In genomic region chr7:27928818-27929695, GRCm38 (mm10) we compare ENCODE assay signal across 7 mouse cellular contexts. TPM values are rescaled to one million over a fixed set of nuclear protein-coding genes. Genes with fewer than 3 reads are reported as not detected.
DNase-seq lines count a peak whose midpoint lies in the region.

Gene Zfp974 (minus strand): TSS chr7:27929460.

- H3K36me3 ChIP-seq in midbrain, embryonic 10.5 days: peaks cover 13% of the 10 kb centered on the region

- H3K4me3 ChIP-seq in midbrain, embryonic 10.5 days: peak within 1 kb of the TSS; percentile 70

- peak within 1 kb of the TSS; percentile 87 for H3K27ac ChIP-seq in midbrain, embryonic 10.5 days (replicated peaks)

- no peaks in the 10 kb centered on the region for H3K27me3 ChIP-seq in midbrain, embryonic 10.5 days (ENCODE audit: low read depth, poor library complexity, severe bottlenecking)

- 5% methylated on average over 40 of the region's 40 CpGs for WGBS in midbrain, embryonic 10.5 days

- peaks cover 23% of the 10 kb centered on the region for H3K4me1 ChIP-seq in midbrain, embryonic 10.5 days

- DNase-seq in adrenal gland, adult (ENCODE audit: inconsistent age in 2 of 2, low spot score in 1 of 2): peak; percentile 70 to 87
- peak; percentile 58 to 67 for DNase-seq in cerebellum, postnatal 36 days
- DNase-seq in gastrocnemius, adult 8-10 months (ENCODE audit: low spot score in 2 of 2): peak; percentile 9 to 10
- peak; percentile 12 for DNase-seq in hindlimb bud, embryonic 11.5 days (ENCODE audit: extremely low spot score, low read depth, low spot score)
- DNase-seq in left cerebral cortex, postnatal 36 days (ENCODE audit: low spot score in 2 of 2): peak; percentile 66 to 68
- DNase-seq in midbrain, embryonic 10.5 days (ENCODE audit: low spot score): peak; percentile 76
- DNase-seq in right cerebral cortex, postnatal 4 days: peak; percentile 72

- no peaks in the 10 kb centered on the region for H3K9me3 ChIP-seq in midbrain, embryonic 10.5 days (replicated peaks)

- intact Hi-C loops in left cerebral cortex, postnatal 36 days (cut with DNase I): no loop called here

RNA-seq across cellular contexts. Expression of gene Zfp974, which starts in this region (rescaled TPM):
- total RNA-seq in gastrocnemius, adult 8-10 months (2022): 1 to 10 TPM; 2.3 to 5.6 (median 3.8) TPM
- 10 to 100 TPM; 11.3 to 16.3 TPM for total RNA-seq in left cerebral cortex, postnatal 36 days (2021)
- polyA plus RNA-seq in midbrain, embryonic 10.5 days (2016; fragmentation: Nextera tagmentation; extraction: Ambion mirVana): 10.4 and 12.4 TPM in 2 replicates

Comparison
In these comparisons a context has a peak if more than half of its experiments do, and no peak if none do; other contexts are left out.
1. Peak in every context shown above with its lines: DNase-seq, H3K4me3 ChIP-seq and H3K27ac ChIP-seq.
2. DNase-seq: peak in every context shown above with its lines; median percentile 78 in adrenal gland, adult; 76 in midbrain, embryonic 10.5 days; 72 in right cerebral cortex, postnatal 4 days; 67 in left cerebral cortex, postnatal 36 days; 62 in cerebellum, postnatal 36 days; 12 in hindlimb bud, embryonic 11.5 days; 10 in gastrocnemius, adult 8-10 months.